8 mouse cellular contexts compared by ENCODE assay signal in the genomic region with DNA sequence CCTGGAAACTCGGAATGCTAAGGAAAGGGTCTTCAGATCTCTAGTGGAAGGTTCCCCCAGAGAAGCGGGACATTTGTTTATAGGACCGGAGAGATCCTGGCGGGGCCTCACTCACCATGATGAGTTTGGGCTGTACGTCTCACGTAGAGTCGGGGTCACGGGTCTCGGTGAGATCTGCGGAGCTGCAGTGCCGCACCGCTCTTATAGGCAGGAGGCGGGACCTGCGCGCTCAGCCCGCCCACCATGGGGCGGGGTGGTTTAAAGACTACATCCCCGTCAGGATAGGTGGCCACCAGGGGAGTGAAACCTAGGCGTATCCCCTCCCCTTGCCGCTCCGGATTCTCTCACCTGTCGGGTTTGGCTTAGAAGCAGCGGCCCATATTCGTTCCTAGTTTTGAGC. TPM values are rescaled to one million over a fixed set of nuclear protein-coding genes. Genes with fewer than 3 reads are reported as not detected.
DNase-seq lines count a peak whose midpoint lies in the region; ATAC-seq and TF ChIP-seq lines count a peak whose summit lies in the region.

No protein-coding gene starts in this region.

- H3K4me3 ChIP-seq in forebrain, embryonic 13.5 days = peak overlapping the region; percentile 54
- peak overlapping the region; percentile 95 for H3K4me3 ChIP-seq in liver, postnatal 0 days (ENCODE audit: low read depth, low read length)
- H3K4me3 ChIP-seq in neural tube, embryonic 13.5 days = peak overlapping the region; percentile 54
- peak overlapping the region; percentile 82 for H3K4me3 ChIP-seq in testis, adult 2 months (ENCODE audit: control insufficient read depth, low read depth, low read length)

- peaks cover 79% of the 10 kb centered on the region for H3K27me3 ChIP-seq in forebrain, embryonic 13.5 days
- H3K27me3 ChIP-seq in liver, postnatal 0 days (ENCODE audit: insufficient read depth, low read length) = peaks cover 9% of the 10 kb centered on the region; the same call in 1 of the 2 replicates
- peaks cover 80% of the 10 kb centered on the region for H3K27me3 ChIP-seq in neural tube, embryonic 13.5 days
- H3K27me3 ChIP-seq in testis, adult 2 months (ENCODE audit: control insufficient read depth, insufficient read depth, low read length) = peaks cover 4% of the 10 kb centered on the region

- intact Hi-C loops in heart, postnatal 14 days (cut with DNase I) = no loop called here

- H3K36me3 ChIP-seq in forebrain, embryonic 13.5 days (ENCODE audit: poor library complexity, severe bottlenecking) = peaks cover 22% of the 10 kb centered on the region
- peaks cover 29% of the 10 kb centered on the region for H3K36me3 ChIP-seq in liver, postnatal 0 days (replicated peaks; ENCODE audit: insufficient read depth, low read length)
- H3K36me3 ChIP-seq in neural tube, embryonic 13.5 days = peaks cover 21% of the 10 kb centered on the region
- no peaks in the 10 kb centered on the region for H3K36me3 ChIP-seq in testis, adult 2 months (ENCODE audit: control insufficient read depth, insufficient read depth, low read length)

- peak; percentile 63; the same call in 1 of the 2 replicates for TF ChIP-seq POLR2A in testis, adult 2 months (IDR thresholded peaks at IDR 0.05; ENCODE audit: control insufficient read depth, low read depth, low read length)

- H3K4me2 ChIP-seq in forebrain, embryonic 13.5 days = peak overlapping the region; percentile 91
- peak overlapping the region; percentile 100 for H3K4me2 ChIP-seq in liver, postnatal 0 days (ENCODE audit: low read depth, low read length)
- H3K4me2 ChIP-seq in neural tube, embryonic 13.5 days = peak overlapping the region; percentile 86

- H3K27ac ChIP-seq in forebrain, embryonic 13.5 days = no peak overlapping the region
- H3K27ac ChIP-seq in liver, postnatal 0 days (ENCODE audit: low read depth) = peak overlapping the region; percentile 95
- no peak overlapping the region for H3K27ac ChIP-seq in neural tube, embryonic 13.5 days (replicated peaks)
- no peak overlapping the region for H3K27ac ChIP-seq in testis, adult 2 months (ENCODE audit: control insufficient read depth, insufficient read depth, low read depth, low read length)

- WGBS in forebrain, embryonic 13.5 days = under 1% methylated on average over 24 of the region's 24 CpGs
- under 1% methylated on average over 22 of the region's 24 CpGs for WGBS in liver, postnatal 0 days (ENCODE audit: insufficient replicate concordance)
- 0% methylated on average over 24 of the region's 24 CpGs for WGBS in neural tube, embryonic 13.5 days

- H3K9me3 ChIP-seq in forebrain, embryonic 13.5 days (replicated peaks) = no peaks in the 10 kb centered on the region
- no peaks in the 10 kb centered on the region for H3K9me3 ChIP-seq in liver, postnatal 0 days (ENCODE audit: low read length)
- no peaks in the 10 kb centered on the region for H3K9me3 ChIP-seq in neural tube, embryonic 13.5 days

- peak; percentile 71 for ATAC-seq in cerebellum, adult (ENCODE audit: insufficient number of reproducible peaks, low FRiP score, low TSS enrichment)
- peak; percentile 86 for ATAC-seq in forebrain, embryonic 13.5 days
- ATAC-seq in liver, postnatal 0 days = peak; percentile 87
- ATAC-seq in neural tube, embryonic 13.5 days (ENCODE audit: low read depth) = peak; percentile 80; the same call in 1 of the 2 replicates

- DNase-seq in CD8-positive naive resting alpha-beta T cell, adult 2 months (ENCODE audit: low read depth in 2 of 2, low spot score in 2 of 2) = peak; percentile 97 to 99
- DNase-seq in heart, postnatal 14 days = peak; percentile 84 to 91
- DNase-seq in layer of hippocampus, adult 11-12 months (ENCODE audit: low spot score) = peak; percentile 93
- peak; percentile 96 for DNase-seq in liver, postnatal 0 days

- peak; percentile 46; the same call in 1 of the 2 replicates for TF ChIP-seq EP300 in liver, postnatal 0 days (IDR thresholded peaks at IDR 0.05; ENCODE audit: low read depth)

- peak; percentile 60 for TF ChIP-seq CTCF in liver, postnatal 0 days (IDR thresholded peaks at IDR 0.05; ENCODE audit: low read depth)
- no peak for TF ChIP-seq CTCF in testis, adult 2 months (IDR thresholded peaks at IDR 0.05; ENCODE audit: control insufficient read depth, insufficient read depth, insufficient replicate concordance, low read depth, low read length)

- H3K4me1 ChIP-seq in forebrain, embryonic 13.5 days = peaks cover 21% of the 10 kb centered on the region
- peaks cover 51% of the 10 kb centered on the region for H3K4me1 ChIP-seq in liver, postnatal 0 days (ENCODE audit: insufficient read depth)
- peaks cover 20% of the 10 kb centered on the region for H3K4me1 ChIP-seq in neural tube, embryonic 13.5 days (replicated peaks)
- peaks cover 18% of the 10 kb centered on the region for H3K4me1 ChIP-seq in testis, adult 2 months (ENCODE audit: control insufficient read depth, insufficient read depth, low read length)

- H3K9ac ChIP-seq in forebrain, embryonic 13.5 days = peak overlapping the region; percentile 65
- H3K9ac ChIP-seq in liver, postnatal 0 days (replicated peaks) = peak overlapping the region; percentile 84
- H3K9ac ChIP-seq in neural tube, embryonic 13.5 days = peak overlapping the region; percentile 69

RNA-seq across cellular contexts. Expression of a gene that starts 0.6 kb away (rescaled TPM):
- polyA plus RNA-seq in forebrain, embryonic 13.5 days (2015; fragmentation: Nextera tagmentation; extraction: Ambion mirVana) = 15.3 and 16.6 TPM in 2 replicates
- 100 to 1,000 TPM; 546 to 642 TPM for total RNA-seq in heart, postnatal 14 days (2021)
- polyA plus RNA-seq in liver, postnatal 0 days (2015; fragmentation: Nextera tagmentation; extraction: Ambion mirVana) = 291 and 298 TPM in 2 replicates
- polyA plus RNA-seq in neural tube, embryonic 13.5 days (2015; fragmentation: Nextera tagmentation; extraction: Ambion mirVana) = 10.5 and 10.6 TPM in 2 replicates
- 163 and 204 TPM in 2 replicates for polyA plus RNA-seq in testis, adult 2 months (2012; rRNA removed)

RNA-seq across cellular contexts. Expression of a gene that starts 8.4 kb away (rescaled TPM):
- 143 and 157 TPM in 2 replicates for polyA plus RNA-seq in forebrain, embryonic 13.5 days (2015; fragmentation: Nextera tagmentation; extraction: Ambion mirVana)
- 10 to 100 TPM; 55.9 to 58.1 TPM for total RNA-seq in heart, postnatal 14 days (2021)
- 88.3 and 101 TPM in 2 replicates for polyA plus RNA-seq in liver, postnatal 0 days (2015; fragmentation: Nextera tagmentation; extraction: Ambion mirVana)
- 128 and 138 TPM in 2 replicates for polyA plus RNA-seq in neural tube, embryonic 13.5 days (2015; fragmentation: Nextera tagmentation; extraction: Ambion mirVana)
- polyA plus RNA-seq in testis, adult 2 months (2012; rRNA removed) = 205 and 207 TPM in 2 replicates

RNA-seq across cellular contexts. Expression of a gene that starts 8.5 kb away (rescaled TPM):
- 14.6 and 21.1 TPM in 2 replicates for polyA plus RNA-seq in forebrain, embryonic 13.5 days (2015; fragmentation: Nextera tagmentation; extraction: Ambion mirVana)
- total RNA-seq in heart, postnatal 14 days (2021) = 1 to 10 TPM; 5.2 to 6.7 TPM
- polyA plus RNA-seq in liver, postnatal 0 days (2015; fragmentation: Nextera tagmentation; extraction: Ambion mirVana) = 2.7 and 3.5 TPM in 2 replicates
- 16.6 and 19.7 TPM in 2 replicates for polyA plus RNA-seq in neural tube, embryonic 13.5 days (2015; fragmentation: Nextera tagmentation; extraction: Ambion mirVana)
- 117 and 129 TPM in 2 replicates for polyA plus RNA-seq in testis, adult 2 months (2012; rRNA removed)

RNA-seq across cellular contexts. Expression of a gene that starts 12.8 kb away (rescaled TPM):
- polyA plus RNA-seq in forebrain, embryonic 13.5 days (2015; fragmentation: Nextera tagmentation; extraction: Ambion mirVana) = not detected in 2 replicates
- not detected for total RNA-seq in heart, postnatal 14 days (2021)
- 0.18 TPM in 1 of 2 replicates, not detected in the other for polyA plus RNA-seq in liver, postnatal 0 days (2015; fragmentation: Nextera tagmentation; extraction: Ambion mirVana)
- not detected in 2 replicates for polyA plus RNA-seq in neural tube, embryonic 13.5 days (2015; fragmentation: Nextera tagmentation; extraction: Ambion mirVana)
- polyA plus RNA-seq in testis, adult 2 months (2012; rRNA removed) = 10.2 and 12.7 TPM in 2 replicates

RNA-seq across cellular contexts. Expression of a gene that starts 17.1 kb away (rescaled TPM):
- polyA plus RNA-seq in forebrain, embryonic 13.5 days (2015; fragmentation: Nextera tagmentation; extraction: Ambion mirVana) = 40.0 and 41.7 TPM in 2 replicates
- total RNA-seq in heart, postnatal 14 days (2021) = 10 to 100 TPM; 66.4 to 74.6 TPM
- polyA plus RNA-seq in liver, postnatal 0 days (2015; fragmentation: Nextera tagmentation; extraction: Ambion mirVana) = 29.0 and 31.0 TPM in 2 replicates
- polyA plus RNA-seq in neural tube, embryonic 13.5 days (2015; fragmentation: Nextera tagmentation; extraction: Ambion mirVana) = 68.2 and 73.0 TPM in 2 replicates
- 298 and 299 TPM in 2 replicates for polyA plus RNA-seq in testis, adult 2 months (2012; rRNA removed)
